Mouse (Mus musculus) duodenum, adult 2 months (tissue): Measurements from ENCODE around the gene Ghrhr. TPM values are rescaled to one million over a fixed set of nuclear protein-coding genes. Genes with fewer than 3 reads are reported as not detected.

ENCODE experiments used
- polyA plus RNA-seq: library from polyadenylated mRNA; depleted of rRNA; stranded (reverse); fragments of >200 nt; gene quantifications from 2 replicates; pipeline ENCODE4 v1.2.3, GENCODE M21; 2012; ENCODE audit warnings: low replicate concordance; rRNA removed

The Ghrhr gene
- 0.11 and 0.22 TPM in 2 replicates for polyA plus RNA-seq

GRCm38 (mm10) chr6:55376076-55376475, at the start of gene Ghrhr:
Ghrhr (plus strand) TSS chr6:55376295.

GRCm38 (mm10) chr6:55335989-55336514, 40.0 kb upstream of the Ghrhr start, which contains the start of gene Aqp1:
Aqp1 (plus strand) TSS chr6:55336432.

Other genes with a start within 250 kb of the Ghrhr start
- gene Crhr2, start 243.3 kb upstream of the Ghrhr start, polyA plus RNA-seq = 0.46 and 0.78 TPM in 2 replicates
- gene Inmt, start 201.3 kb upstream of the Ghrhr start, polyA plus RNA-seq = 0.28 and 0.88 TPM in 2 replicates
- gene Mindy4, start 172.9 kb upstream of the Ghrhr start, polyA plus RNA-seq = 1.4 and 2.3 TPM in 2 replicates
- gene Aqp1, start 39.9 kb upstream of the Ghrhr start, polyA plus RNA-seq = 109 and 377 TPM in 2 replicates
- gene Adcyap1r1, start 75.7 kb downstream of the Ghrhr start, polyA plus RNA-seq = 1.9 and 2.7 TPM in 2 replicates